Mouse (Mus musculus): ENCODE data around the gene Ccsap.

Gene Ccsap

GRCm38 (mm10) chr8:123859648-123860259 lies at the start of gene Ccsap:
TSS of gene Ccsap (minus strand) at chr8:123860209.
- peak; percentile 79 for DNase-seq

DNA sequence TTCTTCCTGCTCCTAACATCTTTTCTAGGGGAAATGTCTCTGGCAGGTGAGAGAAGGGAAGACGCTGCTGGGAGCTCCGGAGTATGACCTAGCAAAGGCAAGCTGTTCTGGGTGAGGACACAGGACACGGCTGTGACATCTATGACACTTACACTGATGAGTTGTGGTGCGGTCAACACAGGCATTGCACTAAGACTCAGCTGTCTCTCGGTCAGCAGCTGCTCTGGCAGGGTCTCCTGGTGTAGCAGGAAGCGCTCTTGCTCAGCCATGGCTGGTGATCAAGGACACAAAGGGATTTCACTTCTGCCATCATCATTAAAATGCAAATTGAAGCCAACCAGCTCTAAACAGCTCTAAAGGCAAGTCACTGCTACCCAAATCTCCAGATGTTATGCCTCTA lies 47.6 kb upstream of the Ccsap start:
- no peak for DNase-seq

- DNase-seq: no peak
Observed at GRCm38 (mm10) chr8:123902653-123903052, 42.6 kb upstream of the Ccsap start.

DNA sequence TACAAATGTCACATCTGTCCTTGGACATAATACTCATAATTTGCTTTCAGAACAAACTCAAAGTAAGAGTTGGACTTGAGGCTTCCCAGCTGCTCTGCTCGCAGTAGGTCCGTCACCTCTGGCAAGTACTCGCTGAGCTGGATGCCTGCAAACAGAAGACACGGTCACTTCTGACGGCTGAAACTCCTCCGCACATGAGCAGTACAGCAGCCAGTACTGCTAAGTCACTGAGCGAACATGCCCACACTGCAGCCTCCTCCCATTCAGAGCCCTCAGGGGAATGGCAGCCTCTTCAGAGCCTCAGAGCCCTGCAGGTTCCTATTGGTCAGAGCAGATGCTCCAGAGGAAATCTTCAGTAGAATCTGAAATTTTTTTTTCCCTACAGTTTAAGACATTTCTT lies 39.4 kb upstream of the Ccsap start:
- no peak for DNase-seq

DNA sequence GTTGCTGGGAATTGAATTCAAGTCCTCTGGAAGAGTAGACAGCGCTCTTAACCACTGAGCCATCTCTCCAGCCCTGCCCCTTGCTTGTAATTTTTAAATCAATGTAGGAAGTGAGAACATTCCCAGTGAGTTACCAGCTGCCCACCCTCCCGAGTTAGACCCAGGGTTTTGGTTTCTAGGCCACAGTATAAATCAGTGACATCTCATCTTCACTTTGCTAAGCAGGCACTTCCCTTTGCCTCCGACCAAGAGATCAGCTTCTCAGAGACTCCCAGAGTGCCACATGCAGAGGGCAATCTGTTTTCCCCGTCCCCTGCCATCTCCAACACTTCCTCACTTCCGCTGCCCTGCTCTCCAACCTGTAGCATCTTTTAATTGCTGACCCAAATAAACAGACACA lies 38.6 kb upstream of the Ccsap start:
- no peak for DNase-seq

DNA sequence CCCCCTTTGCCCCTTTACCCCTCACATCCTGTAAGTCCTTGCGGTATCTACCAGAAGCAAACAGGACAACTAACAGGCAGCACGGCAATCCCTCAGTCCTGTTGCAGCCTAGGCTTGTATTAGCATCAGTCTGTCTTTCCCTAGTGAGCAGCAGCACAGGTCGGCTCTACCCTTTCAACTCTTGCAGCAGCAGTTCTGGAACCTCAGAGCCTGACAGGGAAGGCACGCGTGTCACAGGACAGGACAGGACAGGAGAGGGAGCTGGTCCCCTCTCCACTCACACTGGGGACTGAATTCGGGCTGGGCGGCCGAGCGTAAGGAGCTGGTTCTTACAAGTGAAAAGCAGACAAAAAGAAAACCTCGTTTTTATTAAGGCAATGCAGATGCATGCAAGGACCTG lies 36.8 kb upstream of the Ccsap start:
- no peak for DNase-seq

DNA sequence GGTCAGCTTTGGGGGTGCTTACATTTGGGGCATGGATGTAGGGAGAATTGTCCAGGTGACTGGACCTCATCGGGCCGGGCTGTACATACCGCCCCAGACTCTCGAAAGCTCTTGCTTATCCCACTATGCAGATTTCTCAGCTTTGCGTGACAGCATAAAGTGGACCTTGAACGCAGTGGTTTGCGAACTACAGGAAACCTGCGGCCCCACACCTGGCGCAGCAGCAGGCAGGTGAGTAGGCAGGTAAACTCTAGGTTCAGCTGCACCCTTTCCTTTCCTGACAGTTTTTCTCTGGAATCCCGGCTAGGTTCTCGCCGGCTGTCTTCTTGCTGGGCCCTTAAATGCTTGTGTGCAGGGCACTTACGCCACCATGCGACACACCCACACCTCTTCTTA lies 36.4 kb upstream of the Ccsap start:
- no peak for DNase-seq

GRCm38 (mm10) chr8:123895680-123896365 lies 35.8 kb upstream of the Ccsap start:
- no peak for DNase-seq

GRCm38 (mm10) chr8:123895230-123895629 lies 35.2 kb upstream of the Ccsap start:
- no peak for DNase-seq

DNA sequence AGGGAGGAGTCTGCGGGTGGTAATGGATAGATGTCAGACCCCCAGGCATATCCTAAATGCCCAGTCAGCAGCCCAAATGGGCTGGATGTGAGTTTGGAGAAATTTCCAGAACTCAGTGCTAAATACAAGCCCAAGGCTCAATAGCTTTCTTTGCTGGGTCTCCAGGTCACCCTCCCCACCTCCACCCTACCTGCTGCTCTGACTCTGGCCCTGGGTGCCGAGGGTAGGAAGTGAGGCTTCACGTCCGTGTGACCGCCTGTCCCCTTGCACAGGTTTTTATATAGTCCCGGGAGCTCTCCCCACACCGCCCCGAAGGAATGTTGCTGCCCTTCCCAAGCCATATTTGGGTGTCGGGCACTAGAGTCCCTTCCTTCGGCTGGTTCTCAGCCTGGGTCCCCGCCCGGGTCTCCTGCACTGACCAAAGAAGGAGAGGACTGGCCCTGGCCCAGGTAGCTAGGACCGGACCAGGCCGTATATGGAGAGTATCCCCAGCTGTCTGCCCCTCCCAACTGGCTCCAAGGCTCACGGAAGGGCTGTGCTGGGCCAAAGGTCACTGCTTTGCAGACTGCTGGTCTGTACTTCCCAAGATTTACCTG lies 34.6 kb upstream of the Ccsap start, which contains the start of gene Acta1:
Gene Acta1 (minus strand): TSS at position 250 of the 596 bp plus-strand sequence.
- DNase-seq: no peak

GRCm38 (mm10) chr8:123893413-123893812 lies 33.4 kb upstream of the Ccsap start:
- no peak for DNase-seq

GRCm38 (mm10) chr8:123892586-123893155 lies 32.7 kb upstream of the Ccsap start:
- DNase-seq: no peak

DNA sequence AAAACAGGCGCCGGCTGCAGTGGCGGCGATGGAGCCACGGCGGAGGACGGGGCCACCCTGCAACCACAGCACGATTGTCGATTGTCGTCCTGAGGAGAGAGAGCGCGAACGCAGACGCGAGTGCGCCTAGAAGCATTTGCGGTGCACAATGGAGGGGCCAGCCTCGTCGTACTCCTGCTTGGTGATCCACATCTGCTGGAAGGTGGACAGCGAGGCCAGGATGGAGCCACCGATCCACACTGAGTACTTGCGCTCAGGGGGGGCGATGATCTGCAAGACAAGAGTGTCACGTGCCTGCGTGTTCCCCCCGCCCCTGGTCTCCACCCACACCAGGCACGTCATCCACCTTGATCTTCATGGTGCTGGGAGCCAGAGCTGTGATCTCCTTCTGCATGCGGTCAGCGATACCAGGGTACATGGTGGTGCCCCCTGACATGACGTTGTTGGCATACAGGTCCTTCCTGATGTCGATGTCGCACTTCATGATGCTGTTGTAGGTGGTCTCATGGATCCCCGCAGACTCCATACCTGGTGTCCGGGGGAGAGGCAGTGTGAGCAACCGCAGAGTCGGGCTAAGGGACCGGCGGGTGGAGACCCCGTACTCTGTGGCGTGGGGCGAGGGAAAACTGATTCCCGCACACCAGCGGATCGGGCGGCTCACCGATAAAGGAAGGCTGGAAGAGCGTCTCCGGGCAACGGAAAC lies 32.0 kb upstream of the Ccsap start:
- DNase-seq: peak; percentile 85

GRCm38 (mm10) chr8:123891271-123891670 lies 31.3 kb upstream of the Ccsap start:
- no peak for DNase-seq

DNA sequence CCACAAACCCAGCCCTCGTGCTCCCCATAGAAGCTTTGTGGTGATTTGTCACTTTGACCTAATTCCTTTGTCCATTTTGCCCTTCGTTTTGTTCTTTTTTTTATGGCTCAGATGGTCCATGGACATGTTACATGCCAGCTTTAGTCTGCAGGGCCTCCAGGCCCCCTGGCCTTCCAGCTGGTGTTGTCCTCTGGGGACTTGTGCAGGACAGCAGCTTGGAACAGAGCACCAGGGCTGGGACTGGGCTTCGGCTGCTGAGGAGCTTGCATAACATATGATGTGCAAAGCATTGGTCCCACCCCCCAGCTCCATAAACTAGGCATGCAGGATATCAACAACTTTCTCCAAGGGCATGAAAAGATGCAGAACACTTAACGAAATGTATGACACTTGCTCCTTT lies 29.8 kb upstream of the Ccsap start:
- no peak for DNase-seq

GRCm38 (mm10) chr8:123887956-123888355 lies 27.9 kb upstream of the Ccsap start:
- DNase-seq: no peak

GRCm38 (mm10) chr8:123887163-123887562 lies 27.2 kb upstream of the Ccsap start:
- DNase-seq: no peak

GRCm38 (mm10) chr8:123884721-123885565 lies 24.9 kb upstream of the Ccsap start:
- DNase-seq: peak; percentile 82

DNA sequence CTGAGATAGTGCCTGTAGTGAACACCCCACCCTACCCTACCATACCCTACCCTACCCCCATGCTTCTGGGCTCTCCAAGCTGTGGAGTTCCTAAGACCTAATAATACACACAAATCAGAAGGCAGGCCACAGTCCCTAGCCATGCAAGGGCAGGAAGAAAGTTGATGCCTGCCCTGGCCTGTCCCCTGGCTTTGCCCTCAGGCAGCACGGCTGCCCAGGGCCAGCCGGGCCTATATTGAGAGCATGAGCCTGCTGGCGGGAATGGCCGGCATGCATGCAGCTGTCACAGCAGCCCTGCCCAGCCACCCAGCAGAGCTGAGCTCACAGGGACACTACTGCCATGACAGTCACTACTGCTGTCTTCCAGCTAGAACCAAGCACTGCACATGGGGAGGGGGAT lies 23.1 kb upstream of the Ccsap start:
- no peak for DNase-seq

GRCm38 (mm10) chr8:123882412-123882811 lies 22.4 kb upstream of the Ccsap start:
- no peak for DNase-seq

- no peak for DNase-seq
Observed at GRCm38 (mm10) chr8:123880821-123881350, 20.9 kb upstream of the Ccsap start.

DNA sequence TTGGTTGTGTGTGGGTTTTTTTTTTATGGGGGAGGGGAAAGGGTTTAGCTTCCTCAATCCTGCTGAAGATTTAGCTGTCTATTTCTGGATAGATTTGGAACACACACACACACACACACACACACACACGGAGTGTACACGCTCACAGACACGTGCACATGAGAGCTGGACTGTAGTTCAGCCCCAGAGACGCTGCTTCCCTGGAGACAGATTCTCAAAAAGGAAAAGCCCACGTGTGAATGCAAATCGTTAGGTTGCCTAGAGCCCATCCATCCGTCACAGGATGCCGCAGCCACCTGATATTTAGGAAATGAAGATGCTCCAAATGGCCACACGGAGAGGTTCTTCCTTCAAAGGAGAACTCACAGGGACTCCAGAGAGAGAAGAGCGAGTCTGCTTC lies 20.3 kb upstream of the Ccsap start:
- DNase-seq: peak; percentile 75

Measured in right cerebral cortex, postnatal 25 days (tissue).